Mouse (Mus musculus) heart, postnatal 0 days (tissue): ENCODE results near the gene Ccin. TPM values are rescaled to one million over a fixed set of nuclear protein-coding genes. Genes with fewer than 3 reads are reported as not detected.

Experiments used
- ATAC-seq: fragments of 200-750 bp; cut with Nextera tagmentation; 2 replicates; pipeline ENCODE4 v1.8.0; 2017; ENCODE audit warnings: low read depth, moderate number of reproducible peaks, moderate library complexity; ENCODE audit not compliant: insufficient read depth
- DNase-seq: peaks from one replicate; pipeline ENCODE4 v3.0.0-alpha.2; 2016; ENCODE audit warnings: low spot score
- H3K27ac ChIP-seq: fragments of 300-500 bp; sonication (generic); 2 replicates; pipeline ENCODE4 v1.5.1; 2014; ENCODE audit warnings: low read depth, mild to moderate bottlenecking
- H3K27me3 ChIP-seq: fragments of 300-500 bp; sonication (generic); 2 replicates; pipeline ENCODE4 v1.6.1; 2014; ENCODE audit warnings: low read length, mixed read lengths; ENCODE audit not compliant: control insufficient read depth, insufficient read depth
- H3K36me3 ChIP-seq: fragments of 300-500 bp; sonication (generic); replicated peaks from 2 replicates; pipeline ENCODE4 v1.6.1; 2014; ENCODE audit warnings: low read length, mixed read lengths; ENCODE audit not compliant: control insufficient read depth, insufficient read depth
- H3K4me1 ChIP-seq: fragments of 300-500 bp; sonication (generic); 2 replicates; pipeline ENCODE4 v1.6.1; 2014; ENCODE audit warnings: antibody characterized with exemption; ENCODE audit not compliant: control insufficient read depth, insufficient read depth
- H3K4me2 ChIP-seq: fragments of 300-500 bp; sonication (generic); 2 replicates; pipeline ENCODE4 v1.6.1; 2014; ENCODE audit warnings: low read depth, mild to moderate bottlenecking, low read length, moderate library complexity
- H3K4me3 ChIP-seq: fragments of 300-500 bp; sonication (generic); 2 replicates; pipeline ENCODE4 v1.5.1; 2014; ENCODE audit warnings: low read depth, low read length
- H3K9ac ChIP-seq: fragments of 300-500 bp; sonication (generic); replicated peaks from 2 replicates; pipeline ENCODE4 v1.6.1; 2014; ENCODE audit warnings: low read depth, low read length, mixed read lengths
- H3K9me3 ChIP-seq: fragments of 300-500 bp; sonication (generic); replicated peaks from 2 replicates; pipeline ENCODE4 v1.6.1; 2016; ENCODE audit warnings: low read length; ENCODE audit not compliant: control insufficient read depth
- CTCF ChIP-seq: IDR thresholded peaks from 2 replicates; pipeline ENCODE4 v1.5.1; 2016; ENCODE audit warnings: antibody characterized with exemption, control low read depth, low read depth
- EP300 ChIP-seq: IDR thresholded peaks from 2 replicates; pipeline ENCODE4 v1.6.1; 2016; ENCODE audit warnings: antibody characterized with exemption, low read depth
- WGBS: fragments of 180-500 bp; shearing (Covaris S2); extraction: QIAGEN DNeasy Blood & Tissue Kit; methylation state at CpG from one replicate; pipeline ENCODE4 v1.1.7; 2014; 5-methylcytosine and 5-hydroxymethylcytosine counted together
- polyA plus RNA-seq: library from polyadenylated mRNA; unstranded; fragments of >200 nt; fragmentation: Nextera tagmentation; extraction: Ambion mirVana; gene quantifications from 2 replicates; pipeline ENCODE4 v1.2.1, GENCODE M21; 2015
- total RNA-seq: library from RNA; depleted of rRNA; stranded (reverse); fragments of >200 nt; gene quantifications from 2 replicates; pipeline ENCODE4 v1.2.3, GENCODE M21; 2014; ENCODE audit warnings: low replicate concordance

Gene Ccin
- total and polyA plus RNA-seq, 2 experiments from 2014 or later, result not detected

GRCm38 (mm10) chr4:43947571-43947970 lies 35.7 kb upstream of the Ccin start:
- WGBS, result 91% methylated on average over 2 of the region's 2 CpGs
- Histone ChIP-seq H3K4me3 (no peak overlapping the region), H3K4me1 (no peaks in the 10 kb centered on the region), H3K9ac (no peak overlapping the region), H3K36me3 (no peaks in the 10 kb centered on the region; the same call in 1 of the 2 replicates), H3K4me2 (no peak overlapping the region), H3K9me3 (no peaks in the 10 kb centered on the region), H3K27me3 (no peaks in the 10 kb centered on the region), H3K27ac (no peak overlapping the region)
- TF ChIP-seq EP300, result no peak
- no peak for TF ChIP-seq CTCF
- ATAC-seq (no peak), DNase-seq (no peak)

- DNase-seq (peak; percentile 74), ATAC-seq (peak; percentile 90)
- H3K27ac ChIP-seq, result peak within 1 kb of the TSS; percentile 80
- H3K27me3 ChIP-seq, result no peaks in the 10 kb centered on the region
- TF ChIP-seq EP300 (no peak), CTCF (peak; percentile 77)
- peak within 1 kb of the TSS; percentile 99 for H3K4me2 ChIP-seq
- no peaks in the 10 kb centered on the region for H3K36me3 ChIP-seq
- H3K4me1 ChIP-seq, result 0 out of 2 replicates have a peak, but pooled peaks cover 9% of the 10 kb centered on the region
- 0% methylated on average over 45 of the region's 45 CpGs for WGBS
- H3K4me3 ChIP-seq, result peak within 1 kb of the TSS; percentile 74
- peak within 1 kb of the TSS; percentile 67 for H3K9ac ChIP-seq
- H3K9me3 ChIP-seq, result no peaks in the 10 kb centered on the region
Measured at GRCm38 (mm10) chr4:43957292-43957845, 25.9 kb upstream of the Ccin start, which contains the start of gene Glipr2. Gene Glipr2 (plus strand): TSS chr4:43957401.

GRCm38 (mm10) chr4:43957846-43958461 lies 25.3 kb upstream of the Ccin start:
- peak overlapping the region; percentile 74 for H3K4me3 ChIP-seq
- TF ChIP-seq CTCF (no peak), EP300 (no peak)
- peak overlapping the region; percentile 80 for H3K27ac ChIP-seq
- H3K4me2 ChIP-seq, result peak overlapping the region; percentile 99
- H3K27me3 ChIP-seq, result no peaks in the 10 kb centered on the region
- ATAC-seq (peak; percentile 34), DNase-seq (no peak)
- WGBS, result under 1% methylated on average over 26 of the region's 26 CpGs
- H3K36me3 ChIP-seq, result no peaks in the 10 kb centered on the region
- H3K4me1 ChIP-seq, result 0 out of 2 replicates have a peak, but pooled peaks cover 9% of the 10 kb centered on the region
- no peaks in the 10 kb centered on the region for H3K9me3 ChIP-seq
- H3K9ac ChIP-seq, result peak overlapping the region; percentile 67

- Histone ChIP-seq H3K9ac (no peak overlapping the region), H3K27me3 (no peaks in the 10 kb centered on the region), H3K9me3 (no peaks in the 10 kb centered on the region), H3K27ac (no peak overlapping the region), H3K4me3 (no peak overlapping the region), H3K4me1 (0 out of 2 replicates have a peak, but pooled peaks cover 13% of the 10 kb centered on the region), H3K4me2 (peak overlapping the region; percentile 99), H3K36me3 (no peaks in the 10 kb centered on the region)
- no peak for ATAC-seq
- TF ChIP-seq CTCF, result no peak
- no peak for TF ChIP-seq EP300
- DNase-seq, result no peak
- 52% methylated on average over 9 of the region's 9 CpGs for WGBS
Measured at GRCm38 (mm10) chr4:43959523-43960179, 23.6 kb upstream of the Ccin start.

GRCm38 (mm10) chr4:43960207-43960606 lies 23.1 kb upstream of the Ccin start:
- ATAC-seq, result no peak
- no peaks in the 10 kb centered on the region for H3K27me3 ChIP-seq

More at GRCm38 (mm10) chr4:43960207-43960606, 23.1 kb upstream of the Ccin start:
- TF ChIP-seq EP300, result no peak
- TF ChIP-seq CTCF, result no peak
- Histone ChIP-seq H3K27ac (no peak overlapping the region), H3K4me1 (peaks cover 18% of the 10 kb centered on the region), H3K36me3 (no peaks in the 10 kb centered on the region), H3K4me2 (no peak overlapping the region), H3K9ac (no peak overlapping the region), H3K9me3 (no peaks in the 10 kb centered on the region), H3K4me3 (no peak overlapping the region)
- 66% methylated on average over 6 of the region's 6 CpGs for WGBS
- no peak for DNase-seq
